Mouse (Mus musculus) liver, adult 2 months (tissue): ENCODE data around the gene Castor2. TPM values are rescaled to one million over a fixed set of nuclear protein-coding genes. Genes with fewer than 3 reads are reported as not detected.

Source experiments
- DNase-seq: peaks from one replicate; pipeline ENCODE4 v3.0.0-alpha.2; 2011; ENCODE audit warnings: low read depth, low spot score; ENCODE audit errors: extremely low read depth
- H3K27ac ChIP-seq: fragments of 200-500 bp; replicated peaks from 2 replicates; pipeline ENCODE4 v1.5.1; 2012; ENCODE audit warnings: low read depth, mild to moderate bottlenecking, control low read depth, inconsistent platforms, low read length; ENCODE audit not compliant: insufficient read depth
- H3K27me3 ChIP-seq: fragments of 200-500 bp; 2 replicates; pipeline ENCODE4 v1.6.1; 2012; ENCODE audit warnings: mild to moderate bottlenecking, moderate library complexity, low read length, inconsistent platforms; ENCODE audit not compliant: control insufficient read depth, insufficient read depth
- H3K36me3 ChIP-seq: fragments of 200-500 bp; 2 replicates; pipeline ENCODE4 v1.6.1; 2012; ENCODE audit warnings: low read length, inconsistent platforms; ENCODE audit not compliant: control insufficient read depth, insufficient read depth
- H3K4me1 ChIP-seq: fragments of 200-500 bp; 2 replicates; pipeline ENCODE4 v1.6.1; 2011; ENCODE audit warnings: low read length; ENCODE audit not compliant: control insufficient read depth, insufficient read depth
- H3K4me3 ChIP-seq: fragments of 200-500 bp; 2 replicates; pipeline ENCODE4 v1.5.1; 2011; ENCODE audit warnings: low read depth, mild to moderate bottlenecking, control low read depth, low read length, moderate library complexity; ENCODE audit not compliant: insufficient read depth
- H3K79me2 ChIP-seq: fragments of 200-500 bp; 2 replicates; pipeline ENCODE4 v1.6.1; 2012; ENCODE audit warnings: inconsistent platforms, mild to moderate bottlenecking, low read length, moderate library complexity; ENCODE audit not compliant: control insufficient read depth, insufficient read depth
- H3K9ac ChIP-seq: fragments of 200-500 bp; 2 replicates; pipeline ENCODE4 v1.6.1; 2012; ENCODE audit warnings: low read depth, mild to moderate bottlenecking, control low read depth, inconsistent platforms, low read length
- CTCF ChIP-seq: fragments of 200-500 bp; IDR thresholded peaks from 2 replicates; pipeline ENCODE4 v1.5.1; 2011; ENCODE audit warnings: low read depth, low read length, control low read depth
- POLR2A ChIP-seq: fragments of 200-500 bp; IDR thresholded peaks from 2 replicates; pipeline ENCODE4 v1.6.1; 2011; ENCODE audit warnings: low read length, control low read depth; ENCODE audit not compliant: insufficient read depth; ENCODE audit errors: extremely low read depth
- WGBS: fragments of 180-500 bp; shearing (Covaris S2); methylation state at CpG from one replicate; pipeline ENCODE4 v1.1.7; 2018; 5-methylcytosine and 5-hydroxymethylcytosine counted together
- polyA plus RNA-seq: library from polyadenylated mRNA; depleted of rRNA; stranded (reverse); fragments of >200 nt; gene quantifications from 2 replicates; pipeline ENCODE4 v1.2.3, GENCODE M21; 2012
- total RNA-seq: library from RNA; depleted of rRNA; stranded (reverse); fragments of >200 nt; gene quantifications from 2 replicates; pipeline ENCODE4 v1.2.3, GENCODE M21; 2014

The Castor2 gene
- total and polyA plus RNA-seq, 2 experiments = 0.28 to 0.97 TPM

- 78% methylated on average over 8 of the region's 8 CpGs for WGBS
- DNase-seq = no peak
Observed at GRCm38 (mm10) chr5:134105829-134106228, 6.3 kb downstream of the Castor2 start.

DNA sequence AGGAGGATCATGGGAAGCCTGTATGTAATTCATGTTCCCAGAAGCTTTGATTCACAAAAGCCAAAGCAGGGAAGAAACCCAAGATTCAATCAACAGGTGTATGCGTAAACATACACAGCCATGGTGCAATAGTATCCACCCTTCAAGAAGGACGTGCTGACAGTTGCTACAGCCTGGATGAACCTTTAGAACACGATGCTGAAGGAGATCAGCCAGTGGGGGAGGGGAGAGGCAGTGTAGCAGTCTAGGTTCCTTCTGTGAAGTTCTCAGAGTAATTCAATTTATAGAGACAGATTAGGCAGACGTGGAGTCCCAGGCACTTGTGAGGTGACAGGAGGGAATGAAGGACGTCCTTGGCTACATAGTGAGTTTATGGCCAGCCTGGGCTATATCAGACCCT is 15.5 kb downstream of the Castor2 start:
- TF ChIP-seq CTCF (no peak), POLR2A (no peak)
- Histone ChIP-seq H3K27ac (no peak overlapping the region), H3K79me2 (no peaks in the 10 kb centered on the region), H3K36me3 (no peaks in the 10 kb centered on the region), H3K9ac (no peak overlapping the region), H3K27me3 (no peaks in the 10 kb centered on the region), H3K4me3 (no peak overlapping the region), H3K4me1 (no peaks in the 10 kb centered on the region)
- 83% methylated on average over 5 of the region's 5 CpGs for WGBS
- DNase-seq = no peak

More at GRCm38 (mm10) chr5:134105829-134106228, 6.3 kb downstream of the Castor2 start:
- TF ChIP-seq CTCF (no peak), POLR2A (no peak)
- Histone ChIP-seq H3K27ac (no peak overlapping the region), H3K36me3 (no peaks in the 10 kb centered on the region), H3K4me1 (no peaks in the 10 kb centered on the region), H3K9ac (no peak overlapping the region), H3K4me3 (no peak overlapping the region), H3K27me3 (no peaks in the 10 kb centered on the region), H3K79me2 (no peaks in the 10 kb centered on the region)

- TF ChIP-seq CTCF = no peak
- TF ChIP-seq POLR2A = no peak
- Histone ChIP-seq H3K36me3 (no peaks in the 10 kb centered on the region), H3K27ac (no peak overlapping the region), H3K27me3 (no peaks in the 10 kb centered on the region), H3K79me2 (no peaks in the 10 kb centered on the region), H3K4me1 (no peaks in the 10 kb centered on the region), H3K9ac (no peak overlapping the region), H3K4me3 (no peak overlapping the region)
- WGBS = 93% methylated on average over 7 of the region's 7 CpGs
- DNase-seq = no peak
Observed at GRCm38 (mm10) chr5:134115639-134116259, 16.2 kb downstream of the Castor2 start.

DNA sequence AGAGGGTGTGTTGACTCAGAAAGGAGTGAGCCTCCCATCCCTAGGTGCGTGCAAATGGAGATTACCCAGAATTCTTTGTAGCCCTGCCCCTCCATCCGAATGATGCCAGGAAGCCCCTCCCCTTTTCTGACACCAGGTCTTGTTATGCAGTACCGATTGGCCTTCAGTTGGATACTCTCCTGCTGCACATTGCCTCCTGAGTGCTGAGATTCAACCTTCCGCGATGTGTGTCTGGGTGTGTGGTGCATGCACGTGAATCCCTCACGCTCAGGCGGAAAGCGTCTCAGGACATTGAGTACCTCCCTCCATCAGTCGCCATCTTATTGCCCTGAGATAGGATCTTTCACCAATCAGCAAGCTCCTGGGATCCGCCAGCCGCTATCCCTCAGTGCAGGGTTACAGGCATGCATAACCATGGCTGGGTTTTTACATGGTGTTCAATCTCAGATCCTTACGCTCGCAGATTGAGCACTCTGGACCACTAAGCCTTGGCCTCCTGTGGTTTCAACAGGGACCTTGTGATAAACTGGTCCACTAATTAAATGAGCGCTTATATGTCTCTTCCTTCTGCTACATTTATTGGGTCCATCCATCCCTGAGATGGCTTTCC is 19.4 kb downstream of the Castor2 start:
- Histone ChIP-seq H3K27ac (no peak overlapping the region), H3K4me1 (no peaks in the 10 kb centered on the region), H3K79me2 (no peaks in the 10 kb centered on the region), H3K9ac (no peak overlapping the region), H3K4me3 (no peak overlapping the region), H3K36me3 (no peaks in the 10 kb centered on the region), H3K27me3 (no peaks in the 10 kb centered on the region)
- WGBS = 95% methylated on average over 15 of the region's 15 CpGs
- DNase-seq = no peak
- no peak for TF ChIP-seq POLR2A
- TF ChIP-seq CTCF = no peak

GRCm38 (mm10) chr5:134119481-134120120 is 20.1 kb downstream of the Castor2 start:
- H3K27me3 ChIP-seq = no peaks in the 10 kb centered on the region
- no peak overlapping the region for H3K27ac ChIP-seq
- TF ChIP-seq POLR2A (no peak), CTCF (no peak)
- 69% methylated on average over 10 of the region's 10 CpGs for WGBS
- no peaks in the 10 kb centered on the region for H3K36me3 ChIP-seq
- H3K4me1 ChIP-seq = no peaks in the 10 kb centered on the region
- peak; percentile 42 for DNase-seq
- H3K9ac ChIP-seq = no peak overlapping the region
- H3K4me3 ChIP-seq = no peak overlapping the region
- H3K79me2 ChIP-seq = no peaks in the 10 kb centered on the region

DNA sequence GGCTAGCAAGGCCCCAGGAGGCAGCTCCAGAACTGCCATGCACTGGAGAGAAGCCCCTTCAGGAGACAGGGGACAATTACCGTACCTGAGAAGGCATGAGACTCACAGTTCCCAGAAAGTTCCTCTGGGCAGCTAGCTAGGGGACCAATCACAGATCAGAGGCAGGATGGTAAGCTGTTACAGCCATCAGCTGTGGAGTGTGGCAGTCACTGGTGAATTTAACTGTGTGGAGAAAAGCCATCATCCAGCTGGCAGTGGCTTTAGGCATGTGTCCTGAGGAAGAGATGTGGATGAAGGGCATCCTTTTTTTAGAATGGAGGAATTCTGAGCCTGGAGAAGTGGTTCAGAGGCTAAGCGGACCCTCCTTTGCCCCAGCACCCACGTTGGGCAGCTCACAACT is 20.6 kb downstream of the Castor2 start:
- WGBS = 97% methylated on average over 3 of the region's 3 CpGs
- no peak for DNase-seq
- no peak for TF ChIP-seq POLR2A
- TF ChIP-seq CTCF = no peak
- no peak overlapping the region for H3K27ac ChIP-seq
- no peaks in the 10 kb centered on the region for H3K27me3 ChIP-seq
- H3K9ac ChIP-seq = no peak overlapping the region
- no peaks in the 10 kb centered on the region for H3K4me1 ChIP-seq
- H3K36me3 ChIP-seq = no peaks in the 10 kb centered on the region
- no peaks in the 10 kb centered on the region for H3K79me2 ChIP-seq
- no peak overlapping the region for H3K4me3 ChIP-seq
